Mouse (Mus musculus) T-helper 2 cell (primary cell): Measurements from ENCODE around the gene Chmp5.
"Not testable (repeated sequence)": the region's sequence is repeated elsewhere in the genome, so short reads cannot be mapped to it uniquely, and the experiment has no call there.

Experiments
- in situ Hi-C: fragments of 300-600 bp; cut with MboI, MseI; formaldehyde crosslinking; loops from one replicate; pipeline ENCODE4 v1.15.1; 2025; ENCODE audit warnings: high pct_unique_total_duplicates

Chmp5 gene

DNA sequence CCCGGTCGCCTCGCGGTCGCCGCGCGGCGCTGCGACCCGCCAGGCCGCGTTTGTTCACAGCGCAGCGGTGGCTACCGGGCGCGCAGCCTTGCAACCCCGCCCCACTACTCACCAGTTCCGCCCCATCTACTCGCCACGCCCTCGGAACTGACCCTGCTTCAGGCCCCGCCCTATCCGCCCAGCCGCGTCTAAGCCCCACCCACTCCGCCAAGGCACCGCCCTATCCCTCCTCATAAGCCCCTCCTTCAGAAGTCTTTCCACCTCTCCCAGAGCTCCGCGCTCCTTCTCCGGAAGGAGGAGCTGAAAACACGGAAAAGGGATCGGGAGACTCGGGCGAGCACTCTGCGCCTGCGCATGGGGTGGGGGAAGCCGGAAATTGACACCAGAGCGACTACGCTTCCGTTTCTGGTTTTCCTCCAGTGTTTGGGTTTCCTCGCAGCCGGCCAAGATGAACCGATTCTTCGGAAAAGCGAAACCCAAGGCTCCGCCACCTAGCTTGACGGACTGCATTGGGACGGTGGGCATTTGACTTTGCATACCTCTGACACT lies at the start of gene Chmp5, which contains the start of gene Bag1:
Gene Chmp5, plus strand, starts transcription at position 248 of the 549 bp plus-strand sequence.
Gene Bag1, minus strand, starts transcription at position 135 of the 549 bp plus-strand sequence.
- in situ Hi-C loops, result no loop called here

DNA sequence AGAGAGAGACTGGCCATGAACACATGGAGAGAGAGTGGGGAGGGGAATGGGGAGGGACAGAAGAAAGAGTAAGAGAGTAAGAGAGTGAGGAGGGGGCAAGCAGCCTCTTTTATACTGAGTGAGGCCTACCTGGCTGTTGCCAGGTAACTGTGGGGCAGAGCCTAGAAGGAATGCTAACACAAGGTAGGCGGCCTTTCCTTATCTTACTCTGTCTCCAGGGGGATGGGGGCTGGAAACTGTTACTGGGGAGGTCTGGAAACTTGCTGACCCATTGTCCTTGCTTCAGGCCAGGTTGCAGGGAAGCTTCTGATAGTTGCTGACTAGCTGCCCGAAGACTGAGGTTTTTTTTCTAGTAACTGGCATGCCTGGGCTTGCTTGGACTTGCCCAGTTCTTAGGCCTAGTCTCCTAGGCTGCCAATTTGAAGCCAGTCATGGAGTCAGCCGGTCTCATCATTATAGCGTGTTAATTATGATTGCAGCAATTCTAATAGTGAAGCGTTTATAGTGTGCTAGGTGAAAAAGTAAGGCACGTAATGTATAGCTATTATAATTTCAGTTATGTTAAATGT lies 49.6 kb upstream of the Chmp5 start:
- in situ Hi-C loops, result no loop called here

DNA sequence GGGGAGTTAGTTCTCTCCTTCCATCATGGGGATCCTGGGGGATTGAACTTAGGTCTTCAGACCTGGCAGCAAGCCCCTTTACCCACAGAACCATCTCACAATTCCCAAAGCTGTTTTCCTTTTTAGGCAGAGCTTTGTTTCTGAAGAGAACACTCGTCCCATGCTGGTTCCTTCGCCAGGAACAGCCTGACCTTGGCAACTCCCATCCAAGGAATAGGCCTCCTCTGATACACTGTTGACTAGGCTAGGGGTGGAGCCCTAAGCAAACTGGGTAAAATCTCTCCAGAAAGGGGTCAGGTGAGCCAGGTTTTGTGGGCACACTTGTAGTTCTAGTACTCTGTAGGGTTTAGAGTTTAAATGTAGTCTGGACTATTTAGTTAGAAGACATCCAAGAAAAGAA lies 48.9 kb upstream of the Chmp5 start:
- in situ Hi-C loops, result no loop called here

GRCm38 (mm10) chr4:40900071-40900470 lies 48.1 kb upstream of the Chmp5 start:
- in situ Hi-C loops, result no loop called here

GRCm38 (mm10) chr4:40900612-40901011 lies 47.6 kb upstream of the Chmp5 start:
- in situ Hi-C loops, result no loop called here

GRCm38 (mm10) chr4:40906298-40906697 lies 41.9 kb upstream of the Chmp5 start:
- in situ Hi-C loops, result loop anchor here (5.0 kb wide), 1 partner anchor 134 kb away; no protein-coding TSS in a partner anchor

DNA sequence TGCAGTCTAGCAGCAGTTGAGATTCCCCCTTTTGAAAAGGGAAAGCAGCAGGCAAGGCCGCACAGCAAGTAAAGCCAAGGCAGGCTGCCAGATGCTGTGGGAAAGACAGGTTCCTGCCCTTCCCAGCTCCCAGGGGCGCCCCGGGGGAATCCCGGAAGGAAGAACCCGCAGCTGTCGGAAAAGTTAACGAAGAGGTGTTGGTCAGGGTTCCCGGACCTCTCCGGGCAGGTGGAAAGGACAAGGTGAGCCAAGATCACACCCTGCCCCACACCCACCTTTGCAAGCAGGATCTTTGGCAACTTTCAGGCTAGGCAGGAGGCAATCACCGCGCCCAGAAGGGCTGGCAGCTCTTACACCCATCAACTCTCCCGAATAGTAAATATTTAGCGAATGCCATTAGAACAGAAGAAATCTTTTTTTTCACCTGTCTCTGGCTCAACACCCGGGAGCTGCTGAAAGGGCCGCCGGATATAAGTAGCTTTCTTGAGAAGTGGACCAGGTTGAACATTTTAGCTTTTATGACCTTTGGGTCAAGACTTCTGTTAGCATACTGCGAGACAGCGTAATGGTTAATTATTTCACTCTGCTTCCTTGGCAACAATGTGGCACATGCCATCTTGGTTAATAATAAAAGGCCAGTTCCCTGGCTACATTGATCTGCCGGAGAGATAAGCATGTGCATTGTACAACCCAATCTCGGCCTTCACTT lies 39.8 kb upstream of the Chmp5 start:
- in situ Hi-C loops, result loop anchor here (5.0 kb wide), 1 partner anchor 136 kb away; no protein-coding TSS in a partner anchor

DNA sequence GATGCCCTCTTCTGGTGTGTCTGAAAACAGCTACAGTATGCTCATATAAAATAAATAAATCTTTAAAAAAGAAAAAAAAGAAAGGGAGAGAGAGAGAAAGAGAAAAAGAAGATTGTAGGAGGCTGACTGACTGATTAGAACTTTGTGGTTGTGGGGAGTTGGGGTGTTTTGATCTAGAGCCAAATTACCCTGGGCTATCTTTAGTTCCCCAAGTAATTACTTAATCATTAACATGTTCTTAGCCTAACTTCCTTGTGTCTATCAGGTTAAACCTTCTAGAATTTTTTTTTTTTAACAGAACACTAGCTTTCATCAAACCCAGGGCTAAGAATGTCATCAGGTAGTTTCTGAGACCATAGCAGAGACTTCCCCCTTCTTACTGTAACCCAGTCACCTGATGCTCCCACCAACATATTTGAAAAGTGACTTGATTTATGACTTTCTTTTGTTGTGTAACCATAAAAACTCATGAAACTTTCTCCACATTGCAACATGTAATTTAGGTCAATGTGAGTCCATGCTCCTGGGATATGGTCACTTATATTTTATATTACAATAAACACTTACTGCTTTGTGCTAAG lies 33.8 kb upstream of the Chmp5 start:
- in situ Hi-C loops, result no loop called here

- in situ Hi-C loops, result no loop called here
These were observed 32.3 kb upstream of the Chmp5 start for GRCm38 (mm10) chr4:40915947-40916346.

DNA sequence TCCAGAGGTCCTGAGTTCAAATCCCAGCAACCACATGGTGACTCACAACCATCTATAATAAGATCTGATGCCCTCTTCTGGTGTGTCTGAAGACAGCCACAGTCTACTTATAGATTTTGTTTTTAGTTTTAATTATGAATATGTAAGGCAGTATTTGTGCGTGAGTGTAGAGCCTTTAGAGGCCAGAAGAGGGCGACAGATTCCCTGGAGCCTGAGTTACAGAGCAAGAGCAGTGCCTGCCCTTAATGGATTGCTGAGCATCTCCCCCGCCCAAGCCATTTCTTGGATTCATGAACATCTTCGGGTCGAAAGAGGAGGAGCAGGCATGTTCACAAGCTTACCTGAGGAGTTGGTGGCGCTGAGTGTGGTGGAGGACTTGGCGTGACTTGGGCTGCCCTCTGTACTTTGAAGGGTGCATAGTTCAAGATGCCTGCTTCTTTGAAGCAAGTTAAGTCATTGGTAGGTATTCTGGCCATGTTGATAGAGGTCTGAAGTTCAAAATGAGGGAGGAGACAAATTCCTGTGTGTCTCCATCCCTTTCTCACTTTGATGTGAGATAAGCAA lies 31.5 kb upstream of the Chmp5 start:
- in situ Hi-C loops, result no loop called here

DNA sequence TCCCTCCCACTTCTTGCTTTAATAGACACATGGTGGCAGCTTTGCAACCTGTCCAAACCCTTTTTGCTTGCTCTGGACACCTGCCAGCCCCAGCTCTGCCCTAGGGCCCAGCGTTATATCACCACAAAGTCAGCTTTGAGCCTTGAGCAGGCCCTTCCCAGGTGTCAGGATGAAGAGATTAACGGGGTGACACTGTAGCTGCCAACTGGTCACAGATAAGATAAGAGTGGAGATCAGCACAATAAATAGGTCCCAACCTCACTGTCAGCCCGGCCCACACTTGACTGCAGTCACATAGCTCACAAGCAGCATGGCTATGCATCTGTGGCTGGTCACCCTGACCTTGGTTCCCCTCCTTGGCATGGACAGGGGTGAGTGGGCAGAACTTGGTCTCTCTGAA lies 28.4 kb upstream of the Chmp5 start, which contains the start of gene Spink4:
Gene Spink4, plus strand, starts transcription at position 268 of the 400 bp plus-strand sequence.
- in situ Hi-C loops, result no loop called here

- in situ Hi-C loops, result no loop called here
These were observed 27.6 kb upstream of the Chmp5 start for GRCm38 (mm10) chr4:40920576-40920975.

DNA sequence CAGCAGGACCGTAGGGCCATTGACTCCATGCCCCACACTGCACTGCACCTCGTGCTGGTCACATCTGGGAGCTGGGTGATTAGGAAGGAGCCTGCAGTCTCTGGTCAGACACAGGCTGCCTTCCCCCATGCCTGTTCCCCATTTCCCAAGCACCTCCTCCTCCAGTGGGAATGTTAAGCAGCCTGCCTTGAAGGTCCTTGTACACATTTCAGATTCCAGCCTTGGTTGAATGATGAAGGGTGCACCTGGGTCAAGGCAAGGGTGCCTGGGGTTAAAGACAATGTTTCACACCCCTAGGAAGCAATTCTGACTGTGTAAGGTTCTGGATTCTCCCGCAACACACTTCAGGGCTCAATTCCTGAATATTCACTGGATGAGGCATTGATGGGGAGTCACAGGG lies 26.9 kb upstream of the Chmp5 start:
- in situ Hi-C loops, result no loop called here

DNA sequence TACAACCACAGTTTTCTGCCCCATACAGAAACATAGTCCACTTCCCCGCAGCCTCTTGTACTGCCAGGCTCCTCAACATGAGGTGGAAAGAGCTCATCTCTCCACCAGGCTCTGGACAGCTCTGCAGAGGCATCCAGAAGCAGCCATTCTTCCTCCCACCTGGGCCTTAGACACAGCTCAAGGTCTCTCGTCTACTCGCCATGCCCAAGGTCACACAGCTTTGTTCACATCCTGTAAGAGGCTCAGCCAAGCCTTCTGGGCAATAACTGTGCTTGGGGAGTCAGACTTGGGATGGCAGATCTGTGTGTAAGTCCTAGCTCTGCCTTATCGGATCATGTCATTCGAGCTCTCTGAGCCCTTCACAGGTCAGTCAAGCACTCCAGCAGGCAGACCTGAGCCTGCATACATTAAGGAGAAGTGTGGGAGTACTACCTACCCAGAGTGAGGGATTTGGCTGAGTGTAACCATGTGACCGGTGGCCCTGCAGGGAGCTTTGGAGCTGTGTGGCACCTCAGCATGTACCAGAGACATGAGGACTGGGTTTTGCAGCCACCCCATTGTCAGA lies 25.0 kb upstream of the Chmp5 start:
- in situ Hi-C loops, result no loop called here

GRCm38 (mm10) chr4:40925568-40925967 lies 22.6 kb upstream of the Chmp5 start:
- in situ Hi-C loops, result no loop called here

GRCm38 (mm10) chr4:40929046-40929445 lies 19.2 kb upstream of the Chmp5 start:
- in situ Hi-C loops, result no loop called here

GRCm38 (mm10) chr4:40933694-40934093 lies 14.5 kb upstream of the Chmp5 start:
- in situ Hi-C loops, result no loop called here

GRCm38 (mm10) chr4:40934369-40934768 lies 13.8 kb upstream of the Chmp5 start:
- in situ Hi-C loops, result not testable (repeated sequence)

DNA sequence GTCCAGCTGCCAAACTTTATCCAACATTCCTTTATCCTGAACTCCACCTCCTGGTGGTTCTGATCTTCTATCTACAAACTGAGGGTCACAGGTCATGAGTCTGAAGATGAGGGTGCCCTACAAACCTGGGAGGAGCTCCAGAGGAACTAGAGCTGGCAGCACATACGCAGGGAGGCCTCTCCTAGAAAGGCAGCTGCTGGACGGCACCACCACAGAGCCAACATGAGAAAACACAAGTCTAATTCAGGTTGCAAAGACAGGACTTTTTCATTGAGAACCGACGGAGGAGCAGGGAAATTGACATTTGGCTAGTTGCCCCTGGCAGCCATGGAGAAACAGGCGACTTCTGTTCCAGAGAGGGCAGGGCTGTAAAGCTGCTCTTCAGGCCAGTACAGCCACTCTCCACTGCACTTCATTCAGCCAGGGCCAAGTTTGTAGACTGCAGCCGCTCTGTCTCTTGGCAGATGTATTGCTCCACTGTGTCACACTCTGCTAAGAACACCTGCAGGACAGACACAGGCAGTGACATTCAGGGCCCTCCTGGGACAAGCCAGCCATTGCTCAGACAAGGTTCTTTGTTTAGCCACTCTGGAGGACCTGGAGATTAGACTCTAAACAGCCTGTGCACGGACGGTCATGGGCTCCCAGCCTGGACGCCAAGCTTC lies 11.9 kb upstream of the Chmp5 start:
- in situ Hi-C loops, result no loop called here

DNA sequence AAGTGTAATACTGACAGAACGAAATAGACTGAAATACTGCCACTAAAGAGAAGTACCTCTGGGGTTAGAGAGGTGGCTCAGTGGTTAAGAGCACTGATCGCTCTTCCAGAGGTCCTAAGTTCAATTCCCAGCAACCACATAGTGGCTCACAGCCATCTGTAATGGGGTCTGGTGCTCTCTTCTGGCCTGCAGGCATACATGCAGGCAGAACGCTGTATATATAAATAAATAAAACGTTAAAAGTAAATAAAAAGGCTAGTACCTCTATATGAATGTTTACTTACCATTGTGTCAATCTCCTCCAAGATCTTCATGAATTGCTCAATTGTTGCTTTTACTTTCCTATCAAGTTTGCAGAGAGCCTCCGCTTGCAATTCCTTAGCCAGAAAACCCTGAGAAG lies 9.4 kb upstream of the Chmp5 start:
- in situ Hi-C loops, result no loop called here

GRCm38 (mm10) chr4:40943651-40944050 lies 4.6 kb upstream of the Chmp5 start:
- in situ Hi-C loops, result no loop called here
